Mouse (Mus musculus) brain, embryonic 14.5 days (tissue): ENCODE measurements around the gene Ngf.

Source experiments
- CTCF ChIP-seq: fragments of 200-500 bp; IDR thresholded peaks from 2 replicates; pipeline ENCODE4 v1.5.1; 2012; ENCODE audit warnings: inconsistent platforms, mild to moderate bottlenecking, moderate library complexity, borderline replicate concordance; ENCODE audit not compliant: insufficient read depth, insufficient read length; ENCODE audit errors: extremely low read depth
- POLR2A ChIP-seq: fragments of 200-500 bp; IDR thresholded peaks from 2 replicates; pipeline ENCODE4 v1.6.1; 2012; ENCODE audit warnings: mild to moderate bottlenecking, inconsistent platforms, borderline replicate concordance; ENCODE audit not compliant: poor library complexity, insufficient read depth, insufficient read length, severe bottlenecking; ENCODE audit errors: extremely low read depth

DNA sequence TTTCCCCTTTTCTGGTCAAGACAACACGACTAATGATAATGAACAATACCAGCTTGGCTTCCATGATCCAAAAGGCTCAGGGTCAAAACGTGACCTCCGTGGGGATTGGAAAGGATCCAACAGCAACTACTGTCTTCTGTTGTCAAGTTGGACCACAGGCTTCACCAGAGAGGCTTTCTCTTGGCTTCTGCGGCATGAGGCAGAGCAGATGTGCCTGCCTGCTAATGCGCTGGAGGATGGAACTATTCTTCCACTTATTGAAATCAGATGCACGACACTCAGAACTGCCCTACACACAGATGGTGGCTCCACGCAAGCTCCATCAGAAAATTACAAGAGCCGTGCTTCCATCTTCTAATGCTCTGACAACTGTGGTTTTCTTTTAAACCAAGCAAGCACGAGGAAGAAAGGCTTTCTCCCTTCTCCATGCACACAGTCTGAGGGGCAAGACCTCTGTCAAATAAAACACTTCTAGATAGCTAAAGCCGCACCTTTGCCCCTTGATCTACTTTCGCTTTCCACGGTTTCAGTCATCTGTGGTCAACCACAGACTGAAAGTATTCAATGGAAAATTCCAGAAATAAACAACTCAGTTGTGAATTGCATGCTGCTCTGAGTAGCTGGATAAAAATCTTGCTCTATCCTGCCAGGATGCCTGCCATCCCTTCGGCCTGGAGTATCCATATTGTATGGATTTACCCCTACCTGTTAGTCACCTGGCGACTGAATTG, 20.8 kb downstream of the Ngf start:
- TF ChIP-seq CTCF (no peak), POLR2A (no peak)
